Mouse (Mus musculus) heart, postnatal 0 days (tissue): ENCODE measurements around the gene Bfsp2.

Source experiments
- CTCF ChIP-seq: IDR thresholded peaks from 2 replicates; pipeline ENCODE4 v1.5.1; 2016; ENCODE audit warnings: antibody characterized with exemption, control low read depth, low read depth
- EP300 ChIP-seq: IDR thresholded peaks from 2 replicates; pipeline ENCODE4 v1.6.1; 2016; ENCODE audit warnings: antibody characterized with exemption, low read depth

GRCm38 (mm10) chr9:103382989-103383388, 97.2 kb downstream of the Bfsp2 start:
- TF ChIP-seq CTCF (no peak), EP300 (no peak)
